Mouse (Mus musculus): ENCODE measurements around the gene Lsm7.

DNA sequence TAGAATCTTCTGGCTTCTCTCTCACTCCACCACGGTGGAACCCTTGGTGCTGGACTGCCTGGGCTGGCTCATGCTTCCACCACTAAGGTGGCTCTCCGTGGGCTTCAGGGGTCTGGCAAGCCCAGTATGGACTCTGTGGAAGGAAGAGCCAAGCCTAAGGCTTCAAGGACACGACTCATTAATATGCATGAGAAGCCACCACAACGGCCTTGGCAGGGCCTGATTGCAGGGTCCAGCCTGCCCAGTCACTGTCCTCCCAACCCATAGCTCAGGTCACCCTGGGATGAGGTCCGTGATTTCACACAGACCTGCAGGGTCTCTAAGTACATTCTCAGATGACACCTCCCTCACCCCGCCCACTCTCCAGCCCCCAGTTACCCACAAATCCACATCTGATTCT, 15.2 kb downstream of the Lsm7 start:
- TF ChIP-seq GATA1 (IDR thresholded peaks at IDR 0.05; ENCODE audit: low read length) (no peak), TAL1 (IDR thresholded peaks at IDR 0.05; ENCODE audit: low read length) (no peak)

Measured in erythroblast, embryonic 14.5 days (primary cell).